Mouse (Mus musculus): ENCODE results near the gene Gm20388. TPM values are rescaled to one million over a fixed set of nuclear protein-coding genes. Genes with fewer than 3 reads are reported as not detected.
"Not testable (repeated sequence)": the region's sequence is repeated elsewhere in the genome, so short reads cannot be mapped to it uniquely, and the experiment has no call there.

The Gm20388 gene
- polyA plus RNA-seq, 1 experiment from 2014 or later = not detected

GRCm38 (mm10) chr8:123253451-123254098 is 3342.9 kb downstream of the Gm20388 start:
- H3K9me3 ChIP-seq (ENCODE audit: control insufficient read depth, low read length) = no peaks in the 10 kb centered on the region
- DNase-seq (ENCODE audit: low spot score) (no peak), ATAC-seq (ENCODE audit: insufficient number of reproducible peaks, low FRiP score, low TSS enrichment, low read depth) (no peak)
- peak overlapping the region; percentile 79 for H3K27ac ChIP-seq (replicated peaks; ENCODE audit: low read depth, low read length)
- H3K27me3 ChIP-seq (ENCODE audit: control insufficient read depth, insufficient read depth, low read length) = no peaks in the 10 kb centered on the region
- peaks cover 16% of the 10 kb centered on the region; the same call in 1 of the 2 replicates for H3K36me3 ChIP-seq (ENCODE audit: control insufficient read depth, insufficient read depth, low read length)
- 0% methylated on average over 40 of the region's 40 CpGs for WGBS
- peak overlapping the region; percentile 98 for H3K4me2 ChIP-seq (ENCODE audit: low read depth, severe bottlenecking)
- peak overlapping the region; percentile 94 for H3K4me3 ChIP-seq (ENCODE audit: low read depth, low read length)
- peak overlapping the region; percentile 92 for H3K9ac ChIP-seq (ENCODE audit: low read length)
- peaks cover 13% of the 10 kb centered on the region for H3K4me1 ChIP-seq (ENCODE audit: control insufficient read depth, insufficient read depth, low read length)

GRCm38 (mm10) chr8:123254099-123254885 is 3343.7 kb downstream of the Gm20388 start, which contains the start of the genes Zfp276 and Vps9d1:
Zfp276 (plus strand) TSS chr8:123254195.
Vps9d1 (minus strand) TSS chr8:123254348.
- Histone ChIP-seq H3K27me3 (ENCODE audit: control insufficient read depth, insufficient read depth, low read length) (no peaks in the 10 kb centered on the region), H3K4me2 (ENCODE audit: low read depth, severe bottlenecking) (peak within 1 kb of the TSS; percentile 98), H3K36me3 (ENCODE audit: control insufficient read depth, insufficient read depth, low read length) (peaks cover 17% of the 10 kb centered on the region; the same call in 1 of the 2 replicates), H3K9ac (ENCODE audit: low read length) (peak within 1 kb of the TSS; percentile 92), H3K9me3 (ENCODE audit: control insufficient read depth, low read length) (no peaks in the 10 kb centered on the region), H3K4me3 (ENCODE audit: low read depth, low read length) (peak within 1 kb of the TSS; percentile 94), H3K27ac (replicated peaks; ENCODE audit: low read depth, low read length) (peak within 1 kb of the TSS; percentile 79), H3K4me1 (ENCODE audit: control insufficient read depth, insufficient read depth, low read length) (peaks cover 13% of the 10 kb centered on the region)
- ATAC-seq (ENCODE audit: insufficient number of reproducible peaks, low FRiP score, low TSS enrichment, low read depth) (peak; percentile 85), DNase-seq (ENCODE audit: low spot score) (peak; percentile 89)
- WGBS = under 1% methylated on average over 85 of the region's 99 CpGs

GRCm38 (mm10) chr8:123255170-123255569 is 3344.5 kb downstream of the Gm20388 start:
- no peaks in the 10 kb centered on the region for H3K9me3 ChIP-seq (ENCODE audit: control insufficient read depth, low read length)
- WGBS = 67% methylated on average over 6 of the region's 6 CpGs
- no peak overlapping the region for H3K27ac ChIP-seq (replicated peaks; ENCODE audit: low read depth, low read length)
- H3K36me3 ChIP-seq (ENCODE audit: control insufficient read depth, insufficient read depth, low read length) = peaks cover 12% of the 10 kb centered on the region; the same call in 1 of the 2 replicates
- H3K9ac ChIP-seq (ENCODE audit: low read length) = peak overlapping the region; percentile 92; the same call in 1 of the 2 replicates
- H3K4me1 ChIP-seq (ENCODE audit: control insufficient read depth, insufficient read depth, low read length) = peaks cover 13% of the 10 kb centered on the region
- H3K4me2 ChIP-seq (ENCODE audit: low read depth, severe bottlenecking) = peak overlapping the region; percentile 98
- H3K4me3 ChIP-seq (ENCODE audit: low read depth, low read length) = peak overlapping the region; percentile 94
- DNase-seq (ENCODE audit: low spot score) (no peak), ATAC-seq (ENCODE audit: insufficient number of reproducible peaks, low FRiP score, low TSS enrichment, low read depth) (no peak)
- H3K27me3 ChIP-seq (ENCODE audit: control insufficient read depth, insufficient read depth, low read length) = no peaks in the 10 kb centered on the region

GRCm38 (mm10) chr8:123257114-123257513 is 3346.5 kb downstream of the Gm20388 start:
- H3K9ac ChIP-seq (ENCODE audit: low read length) = no peak overlapping the region
- no peaks in the 10 kb centered on the region for H3K27me3 ChIP-seq (ENCODE audit: control insufficient read depth, insufficient read depth, low read length)
- no peak for ATAC-seq (ENCODE audit: insufficient number of reproducible peaks, low FRiP score, low TSS enrichment, low read depth)
- no peaks in the 10 kb centered on the region for H3K9me3 ChIP-seq (ENCODE audit: control insufficient read depth, low read length)
- no peak overlapping the region for H3K4me3 ChIP-seq (ENCODE audit: low read depth, low read length)
- 93% methylated on average over 3 of the region's 3 CpGs for WGBS
- DNase-seq (ENCODE audit: low spot score) = no peak
- peaks cover 13% of the 10 kb centered on the region for H3K4me1 ChIP-seq (ENCODE audit: control insufficient read depth, insufficient read depth, low read length)
- H3K36me3 ChIP-seq (ENCODE audit: control insufficient read depth, insufficient read depth, low read length) = peaks cover 15% of the 10 kb centered on the region
- no peak overlapping the region for H3K27ac ChIP-seq (replicated peaks; ENCODE audit: low read depth, low read length)
- no peak overlapping the region for H3K4me2 ChIP-seq (ENCODE audit: low read depth, severe bottlenecking)

- not testable (repeated sequence) for DNase-seq (ENCODE audit: low spot score); H3K4me2 ChIP-seq (ENCODE audit: low read depth, severe bottlenecking); H3K27me3 ChIP-seq (ENCODE audit: control insufficient read depth, insufficient read depth, low read length); ATAC-seq (ENCODE audit: insufficient number of reproducible peaks, low FRiP score, low TSS enrichment, low read depth); H3K9me3 ChIP-seq (ENCODE audit: control insufficient read depth, low read length); H3K4me3 ChIP-seq (ENCODE audit: low read depth, low read length); H3K27ac ChIP-seq (replicated peaks; ENCODE audit: low read depth, low read length); H3K9ac ChIP-seq (ENCODE audit: low read length)
- H3K36me3 ChIP-seq (ENCODE audit: control insufficient read depth, insufficient read depth, low read length) = peaks cover 15% of the 10 kb centered on the region
- WGBS = 93% methylated on average over 8 of the region's 8 CpGs
- peaks cover 13% of the 10 kb centered on the region for H3K4me1 ChIP-seq (ENCODE audit: control insufficient read depth, insufficient read depth, low read length)
These were observed 3347.0 kb downstream of the Gm20388 start for GRCm38 (mm10) chr8:123257593-123257992.

DNA sequence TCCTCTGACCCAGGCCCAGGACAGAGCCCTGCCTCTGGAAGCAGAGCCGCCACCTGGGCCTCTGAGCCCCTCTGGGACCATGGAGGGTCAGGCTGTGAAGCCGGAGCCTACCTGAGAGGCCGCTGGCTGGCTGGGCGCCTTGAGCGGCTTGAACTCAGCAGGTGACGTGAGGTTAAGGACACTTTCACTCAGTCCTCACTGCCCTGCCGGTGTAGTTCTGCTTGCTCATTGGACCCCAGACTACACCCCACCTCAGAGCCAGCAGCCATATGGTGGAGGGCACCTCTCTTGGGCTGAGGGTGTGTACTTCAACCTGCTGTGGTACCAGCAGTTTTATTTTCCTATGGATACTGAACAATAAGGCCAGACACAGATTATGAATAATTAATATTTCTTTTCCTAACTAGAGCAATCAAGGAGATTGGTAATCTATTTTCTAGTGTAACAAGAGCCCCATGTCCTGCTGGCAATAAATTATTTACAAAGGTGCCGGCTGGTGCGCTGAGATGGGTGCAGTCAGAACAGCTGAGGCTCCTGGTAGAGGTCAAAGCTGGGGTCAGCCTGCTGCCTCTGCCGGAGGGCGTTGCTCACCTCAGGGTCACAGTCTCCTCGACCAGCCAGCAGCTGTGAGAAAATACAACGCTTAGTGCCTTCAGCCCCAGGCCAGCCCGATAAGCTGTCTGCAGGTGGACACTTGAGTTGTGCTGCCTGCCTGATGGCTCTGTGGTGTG is 3357.4 kb downstream of the Gm20388 start:
- ATAC-seq (ENCODE audit: insufficient number of reproducible peaks, low FRiP score, low TSS enrichment, low read depth) (no peak), DNase-seq (ENCODE audit: low spot score) (no peak)
- H3K4me1 ChIP-seq (ENCODE audit: control insufficient read depth, insufficient read depth, low read length) = no peaks in the 10 kb centered on the region
- H3K9me3 ChIP-seq (ENCODE audit: control insufficient read depth, low read length) = no peaks in the 10 kb centered on the region
- WGBS = 75% methylated on average over 14 of the region's 14 CpGs
- no peak overlapping the region for H3K27ac ChIP-seq (replicated peaks; ENCODE audit: low read depth, low read length)
- H3K36me3 ChIP-seq (ENCODE audit: control insufficient read depth, insufficient read depth, low read length) = peaks cover 31% of the 10 kb centered on the region
- H3K4me3 ChIP-seq (ENCODE audit: low read depth, low read length) = no peak overlapping the region
- H3K4me2 ChIP-seq (ENCODE audit: low read depth, severe bottlenecking) = no peak overlapping the region
- no peaks in the 10 kb centered on the region for H3K27me3 ChIP-seq (ENCODE audit: control insufficient read depth, insufficient read depth, low read length)
- no peak overlapping the region for H3K9ac ChIP-seq (ENCODE audit: low read length)

DNA sequence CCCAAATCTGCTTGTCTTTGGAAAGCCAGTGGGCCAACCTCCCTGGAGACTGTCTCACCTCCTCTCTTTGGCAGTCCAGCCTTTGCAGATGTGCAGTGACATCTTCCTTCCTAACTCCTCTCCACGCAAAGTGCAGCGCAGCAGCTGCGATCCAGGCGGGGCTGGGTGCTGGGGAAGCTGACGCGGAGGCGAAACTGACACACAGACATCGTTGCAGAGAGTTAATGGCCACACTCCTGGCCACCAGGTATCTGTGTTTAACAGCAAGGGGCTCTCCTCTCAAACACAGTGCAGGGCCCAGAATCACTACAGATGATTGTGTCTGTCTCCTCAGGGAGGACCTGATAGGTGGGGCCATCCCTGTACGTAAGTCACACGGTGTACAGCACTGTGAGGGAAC is 3360.5 kb downstream of the Gm20388 start:
- no peak overlapping the region for H3K9ac ChIP-seq (ENCODE audit: low read length)
- H3K27me3 ChIP-seq (ENCODE audit: control insufficient read depth, insufficient read depth, low read length) = no peaks in the 10 kb centered on the region
- H3K4me2 ChIP-seq (ENCODE audit: low read depth, severe bottlenecking) = no peak overlapping the region
- ATAC-seq (ENCODE audit: insufficient number of reproducible peaks, low FRiP score, low TSS enrichment, low read depth) (no peak), DNase-seq (ENCODE audit: low spot score) (no peak)
- no peak overlapping the region for H3K4me3 ChIP-seq (ENCODE audit: low read depth, low read length)
- WGBS = 91% methylated on average over 10 of the region's 10 CpGs
- H3K4me1 ChIP-seq (ENCODE audit: control insufficient read depth, insufficient read depth, low read length) = no peaks in the 10 kb centered on the region
- peaks cover 25% of the 10 kb centered on the region for H3K36me3 ChIP-seq (ENCODE audit: control insufficient read depth, insufficient read depth, low read length)
- no peak overlapping the region for H3K27ac ChIP-seq (replicated peaks; ENCODE audit: low read depth, low read length)
- H3K9me3 ChIP-seq (ENCODE audit: control insufficient read depth, low read length) = no peaks in the 10 kb centered on the region

- DNase-seq (ENCODE audit: low spot score) (no peak), ATAC-seq (ENCODE audit: insufficient number of reproducible peaks, low FRiP score, low TSS enrichment, low read depth) (no peak)
- Histone ChIP-seq H3K36me3 (ENCODE audit: control insufficient read depth, insufficient read depth, low read length) (peaks cover 22% of the 10 kb centered on the region), H3K27me3 (ENCODE audit: control insufficient read depth, insufficient read depth, low read length) (no peaks in the 10 kb centered on the region), H3K4me3 (ENCODE audit: low read depth, low read length) (no peak overlapping the region), H3K9ac (ENCODE audit: low read length) (no peak overlapping the region), H3K4me1 (ENCODE audit: control insufficient read depth, insufficient read depth, low read length) (no peaks in the 10 kb centered on the region), H3K9me3 (ENCODE audit: control insufficient read depth, low read length) (no peaks in the 10 kb centered on the region), H3K4me2 (ENCODE audit: low read depth, severe bottlenecking) (no peak overlapping the region), H3K27ac (replicated peaks; ENCODE audit: low read depth, low read length) (no peak overlapping the region)
- WGBS = 80% methylated on average over 4 of the region's 4 CpGs
These were observed 3361.3 kb downstream of the Gm20388 start for GRCm38 (mm10) chr8:123271901-123272300.
